Mouse (Mus musculus): ENCODE measurements at regions not wholly inside any gene's neighbourhood (a gene's known extent, or its start where the extent isn't known, plus 50 kb on each side); places are given as distances from the start of the nearest gene placed in this dataset.
"Not testable (repeated sequence)": the region's sequence is repeated elsewhere in the genome, so short reads cannot be mapped to it uniquely, and the experiment has no call there.

DNA sequence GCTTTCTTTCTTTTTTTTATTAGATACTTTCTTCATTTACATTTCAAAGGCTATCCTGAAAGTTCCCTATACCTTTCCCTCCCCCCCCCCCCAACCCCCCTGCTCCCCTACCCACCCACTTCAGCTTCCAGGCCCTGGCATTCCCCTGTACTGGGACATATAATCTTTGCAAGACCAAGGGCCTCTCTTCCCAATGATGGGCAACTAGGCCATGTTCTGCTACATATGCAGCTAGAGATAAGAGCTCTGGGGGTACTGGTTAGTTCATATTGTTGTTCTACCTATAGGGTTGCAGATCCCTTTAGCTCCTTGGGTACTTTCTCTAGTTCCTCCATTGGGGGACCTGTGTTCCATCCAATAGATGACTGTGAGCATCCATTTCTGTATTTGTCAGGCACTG is 55.6 kb upstream of the Slc1a3 start:
- not testable (repeated sequence) for TF ChIP-seq CTCF (IDR thresholded peaks at IDR 0.05; ENCODE audit: borderline replicate concordance, extremely low read depth, insufficient read depth, insufficient read length); POLR2A (IDR thresholded peaks at IDR 0.05; ENCODE audit: borderline replicate concordance, extremely low read depth, insufficient read depth, insufficient read length, poor library complexity, severe bottlenecking)
